Mouse (Mus musculus) left cerebral cortex, postnatal 10 days (tissue): Measurements from ENCODE around the gene Pgap3. TPM values are rescaled to one million over a fixed set of nuclear protein-coding genes. Genes with fewer than 3 reads are reported as not detected.
A peak's percentile ranks its signal among the peaks of the same experiment; 100 is the strongest.

Experiments used
- DNase-seq, 2 experiments: peaks; one replicate each; pipeline ENCODE4 v3.0.0; 2021 to 2022; ENCODE audit warnings: low spot score in 2 of 2, mixed read lengths in 1 of 2; ENCODE audit errors: extremely low spot score in 1 of 2
- intact Hi-C: fragments of 180-260 bp; cut with DNase I; formaldehyde crosslinking; loops from one replicate; pipeline ENCODE4 v1.15.1; 2025
- total RNA-seq, 2 experiments: library from RNA; stranded (reverse); gene quantifications; 2 replicates each; pipeline ENCODE4 v1.2.3; 2021

Pgap3 gene
- total RNA-seq, 2 experiments from 2014 or later, result 8.6 to 10.1 TPM

- intact Hi-C loops, result no loop called here
- no peak for DNase-seq
Measured at GRCm38 (mm10) chr11:98414162-98414561, 13.9 kb upstream of the Pgap3 start.

GRCm38 (mm10) chr11:98413731-98414130, 13.4 kb upstream of the Pgap3 start:
- intact Hi-C loops, result no loop called here
- DNase-seq, result no peak

- intact Hi-C loops, result no loop called here
- no peak for DNase-seq
Measured at GRCm38 (mm10) chr11:98412797-98413301, 12.6 kb upstream of the Pgap3 start.

DNA sequence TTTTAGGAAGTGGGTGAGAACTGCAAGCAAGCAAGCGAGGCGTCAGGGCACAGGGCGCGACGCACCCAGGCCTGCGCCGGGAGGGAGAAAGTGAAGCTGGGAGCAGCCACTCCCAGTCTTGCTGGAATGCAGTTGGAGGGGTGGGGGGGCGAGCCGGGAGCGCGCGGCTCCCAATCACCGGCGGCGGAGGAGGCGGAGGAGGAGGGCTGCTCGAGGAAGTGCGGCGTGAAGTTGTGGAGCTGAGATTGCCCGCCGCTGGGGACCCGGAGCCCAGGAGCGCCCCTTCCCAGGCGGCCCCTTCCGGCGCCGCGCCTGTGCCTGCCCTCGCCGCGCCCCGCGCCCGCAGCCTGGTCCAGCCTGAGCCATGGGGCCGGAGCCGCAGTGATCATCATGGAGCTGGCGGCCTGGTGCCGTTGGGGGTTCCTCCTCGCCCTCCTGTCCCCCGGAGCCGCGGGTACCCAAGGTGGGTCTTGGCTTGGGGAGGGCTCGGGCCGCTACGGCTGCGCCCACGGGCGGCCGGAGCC, 12.0 kb upstream of the Pgap3 start, which contains the start of gene Erbb2:
TSS of gene Erbb2 (plus strand) at position 198 of the 524 bp plus-strand sequence.
- DNase-seq, result peak in 1 of 2 experiments; percentile 76
- intact Hi-C loops, result no loop called here

DNA sequence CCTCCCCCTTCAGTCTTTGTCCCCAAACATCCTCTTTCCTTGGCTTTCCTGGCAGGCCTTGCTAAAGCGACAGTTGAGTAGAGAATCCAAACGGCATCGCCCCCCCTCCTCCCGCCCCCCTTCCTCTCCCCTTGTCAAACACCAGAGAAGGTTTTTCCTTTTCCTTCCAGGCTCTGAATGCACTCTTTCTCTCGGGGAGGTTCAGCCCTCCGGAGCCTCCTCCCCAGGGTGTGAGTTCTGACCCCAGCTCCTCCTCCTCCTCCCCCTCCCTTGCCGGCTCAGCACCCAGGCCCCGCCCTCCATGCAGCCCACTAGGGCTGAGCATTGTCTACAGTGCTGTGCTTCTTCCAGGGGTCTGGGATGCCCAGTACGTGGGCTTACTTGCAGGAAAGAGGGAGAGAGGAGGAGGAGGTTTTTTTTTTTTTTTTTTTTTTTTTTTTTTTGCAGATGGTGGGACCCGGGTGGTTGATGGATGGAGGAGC, 9.1 kb upstream of the Pgap3 start:
- intact Hi-C loops, result no loop called here
- DNase-seq, result peak in 1 of 2 experiments; percentile 49

DNA sequence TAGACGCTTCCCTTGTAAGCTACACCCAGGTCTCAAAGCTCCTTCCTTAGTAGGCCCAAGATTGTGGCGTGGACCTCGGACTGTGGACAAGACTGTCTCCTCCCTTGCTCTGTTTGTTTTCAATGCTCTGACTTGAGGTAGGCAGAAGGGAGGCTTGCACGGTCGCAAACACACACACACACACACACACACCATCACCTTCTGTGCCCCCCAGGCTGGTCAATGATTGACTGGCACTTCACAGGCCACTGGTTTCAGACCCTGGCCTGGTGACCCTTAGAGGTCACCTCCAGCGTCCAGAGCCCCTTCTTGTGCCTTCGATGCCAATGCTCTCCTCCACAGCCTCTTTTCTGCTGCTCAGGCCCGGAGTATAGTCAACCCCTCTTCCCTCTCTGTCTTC, 8.6 kb upstream of the Pgap3 start:
- intact Hi-C loops, result no loop called here
- DNase-seq, result no peak

GRCm38 (mm10) chr11:98406621-98407020, 6.3 kb upstream of the Pgap3 start:
- intact Hi-C loops, result no loop called here

DNA sequence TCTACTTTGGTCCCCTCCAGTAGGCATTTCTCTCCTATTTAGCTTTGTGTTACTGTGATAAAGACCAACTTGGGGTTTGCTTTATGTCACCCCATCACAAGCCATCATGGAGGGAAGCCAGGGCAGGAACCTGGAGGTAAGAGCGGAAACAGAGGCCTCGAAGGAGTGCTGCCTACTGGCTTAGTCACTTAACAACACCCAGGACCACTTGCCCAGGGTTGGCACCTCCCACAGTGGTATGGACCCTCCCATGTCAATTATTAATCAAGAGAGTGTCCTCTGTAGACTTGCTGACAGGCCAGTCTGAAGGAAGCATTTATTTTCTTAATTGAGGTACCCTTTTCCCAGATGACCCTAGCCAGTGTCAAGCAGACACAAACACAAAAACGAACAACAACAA, 526 bp upstream of the Pgap3 start:
- DNase-seq, result no peak
- intact Hi-C loops, result no loop called here

More at GRCm38 (mm10) chr11:98406621-98407020, 6.3 kb upstream of the Pgap3 start:
- DNase-seq, result no peak

- intact Hi-C loops, result no loop called here
Measured at GRCm38 (mm10) chr11:98397946-98398345, 2.3 kb downstream of the Pgap3 start.

DNA sequence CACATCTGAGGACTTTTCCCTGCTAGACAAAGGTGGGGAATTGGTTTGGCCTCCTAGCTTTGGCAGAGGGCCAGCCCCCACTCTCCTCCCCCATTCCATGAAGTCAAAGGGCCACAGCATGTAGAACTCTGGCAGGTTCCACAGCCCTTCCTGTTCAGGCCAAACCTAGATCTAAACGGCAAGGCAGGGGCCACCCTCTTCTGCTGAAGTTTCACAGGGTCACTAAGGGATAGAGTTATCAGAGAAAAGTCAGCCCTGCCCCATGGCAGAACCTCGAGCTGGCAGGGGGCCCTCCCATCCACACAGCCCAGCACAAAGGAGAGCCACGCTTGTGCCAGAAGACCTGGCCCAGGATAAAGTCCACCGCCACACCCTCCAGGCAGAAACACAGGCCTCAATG, 5.2 kb downstream of the Pgap3 start:
- intact Hi-C loops, result no loop called here
- DNase-seq, result no peak

More at GRCm38 (mm10) chr11:98397946-98398345, 2.3 kb downstream of the Pgap3 start:
- peak in 1 of 2 experiments; percentile 15 for DNase-seq

DNA sequence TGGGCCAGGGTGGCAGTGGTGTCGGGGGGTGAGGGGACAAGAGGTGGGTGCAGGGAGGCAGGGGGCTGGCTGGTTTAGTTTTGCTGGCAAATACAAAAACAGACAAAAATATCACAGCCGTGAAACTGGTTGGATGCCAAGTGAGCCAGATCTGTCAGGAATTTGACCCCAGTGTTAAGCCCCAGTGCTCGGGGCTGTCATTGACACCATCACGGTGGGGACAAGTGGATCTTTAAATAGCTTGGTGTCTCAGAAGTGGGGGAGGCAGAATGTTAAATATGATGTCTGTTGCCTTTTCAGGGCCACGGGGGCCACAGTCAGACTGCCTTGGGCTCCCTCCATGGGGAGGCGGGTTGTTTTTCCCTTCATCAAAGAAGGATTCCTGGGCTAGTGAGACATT, 6.0 kb downstream of the Pgap3 start:
- intact Hi-C loops, result no loop called here
- no peak for DNase-seq

- intact Hi-C loops, result no loop called here
- DNase-seq, result no peak
Measured at GRCm38 (mm10) chr11:98393317-98393716, 7.0 kb downstream of the Pgap3 start.

- DNase-seq, result peak in 1 of 2 experiments; percentile 14
- intact Hi-C loops, result no loop called here
Measured at GRCm38 (mm10) chr11:98392645-98393044, 7.6 kb downstream of the Pgap3 start.

GRCm38 (mm10) chr11:98392034-98392433, 8.3 kb downstream of the Pgap3 start:
- peak in 1 of 2 experiments; percentile 19 for DNase-seq
- intact Hi-C loops, result no loop called here

DNA sequence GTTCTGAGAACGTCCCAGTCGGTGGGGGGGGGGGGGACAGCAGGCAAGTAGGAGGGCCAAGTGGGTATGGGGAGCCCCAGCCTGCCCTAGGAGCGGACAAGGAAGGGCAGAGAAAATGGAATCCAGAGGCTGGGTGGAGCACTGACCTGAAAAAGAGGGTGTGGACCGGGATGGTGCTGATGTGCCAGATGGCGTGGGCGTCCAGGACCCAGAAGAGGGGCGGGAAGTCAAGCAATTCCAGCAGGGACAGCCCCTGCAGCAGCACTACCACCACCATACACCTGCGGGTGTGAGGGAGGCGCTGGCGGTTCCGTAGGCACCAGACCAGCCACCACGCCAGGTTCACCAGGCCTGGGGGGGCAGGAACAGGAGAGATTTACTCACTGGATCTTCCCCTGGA, 10.1 kb downstream of the Pgap3 start:
- peak in 1 of 2 experiments; percentile 31 for DNase-seq
- intact Hi-C loops, result no loop called here

DNA sequence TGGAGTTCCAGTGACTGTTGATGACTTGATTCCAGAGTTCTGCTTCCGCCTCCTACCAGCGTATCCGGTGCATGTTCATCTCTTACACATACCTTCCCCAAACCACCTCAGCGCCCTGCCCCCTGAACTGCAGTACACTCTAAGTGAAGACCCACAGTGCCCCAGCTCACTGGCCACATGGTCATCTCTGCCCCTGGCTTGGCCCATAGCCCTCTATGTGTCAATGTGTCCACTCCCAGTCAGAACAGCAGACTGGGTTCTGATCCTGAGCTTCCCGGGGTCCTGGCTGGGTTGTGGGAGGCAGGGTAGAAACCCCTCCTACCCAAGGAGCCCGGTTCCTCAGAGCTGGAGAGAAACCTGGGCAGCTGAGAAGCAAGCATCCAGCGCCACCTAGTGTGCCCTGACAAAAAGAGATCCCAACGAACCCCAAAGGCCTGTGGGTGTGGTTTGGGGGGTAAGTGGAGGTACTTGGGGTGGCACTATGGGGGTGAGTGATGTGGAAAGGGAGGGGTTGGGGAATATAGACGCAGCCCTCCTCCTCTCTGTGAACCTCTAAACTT, 11.0 kb downstream of the Pgap3 start:
- DNase-seq, result peak; percentile 54 to 73
- intact Hi-C loops, result loop anchor here (2.0 kb wide), 1 partner anchor 46 kb away; no protein-coding TSS in a partner anchor

DNA sequence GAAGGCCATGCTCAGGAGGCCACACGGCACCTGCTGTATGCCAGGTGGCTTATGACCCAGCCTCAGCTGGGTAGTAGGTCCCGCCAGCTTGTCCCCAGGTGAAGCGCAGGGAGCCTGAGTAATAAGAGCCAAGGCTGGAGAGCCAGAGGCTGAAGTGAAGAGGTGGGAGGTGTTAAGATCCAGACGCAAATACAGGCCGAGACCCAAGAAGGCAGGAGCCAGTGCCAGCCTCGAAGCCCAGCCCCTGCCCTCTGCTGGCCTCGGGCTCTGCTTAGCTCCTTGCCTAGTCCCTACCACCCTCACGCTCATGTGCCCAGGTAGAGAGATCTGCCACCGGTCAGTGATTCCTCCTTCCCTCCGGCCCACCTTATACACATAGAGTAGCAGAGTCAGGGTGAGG, 12.0 kb downstream of the Pgap3 start:
- DNase-seq, result peak in 1 of 2 experiments; percentile 23
- intact Hi-C loops, result loop anchor here (2.0 kb wide), 1 partner anchor 45 kb away; no protein-coding TSS in a partner anchor

GRCm38 (mm10) chr11:98387056-98387577, 13.2 kb downstream of the Pgap3 start:
- intact Hi-C loops, result no loop called here
- no peak for DNase-seq

- DNase-seq, result peak in 1 of 2 experiments; percentile 18
- intact Hi-C loops, result no loop called here
Measured at GRCm38 (mm10) chr11:98386596-98386995, 13.7 kb downstream of the Pgap3 start.
